ENCODE assay signal across 15 mouse cellular contexts in the genomic region with DNA sequence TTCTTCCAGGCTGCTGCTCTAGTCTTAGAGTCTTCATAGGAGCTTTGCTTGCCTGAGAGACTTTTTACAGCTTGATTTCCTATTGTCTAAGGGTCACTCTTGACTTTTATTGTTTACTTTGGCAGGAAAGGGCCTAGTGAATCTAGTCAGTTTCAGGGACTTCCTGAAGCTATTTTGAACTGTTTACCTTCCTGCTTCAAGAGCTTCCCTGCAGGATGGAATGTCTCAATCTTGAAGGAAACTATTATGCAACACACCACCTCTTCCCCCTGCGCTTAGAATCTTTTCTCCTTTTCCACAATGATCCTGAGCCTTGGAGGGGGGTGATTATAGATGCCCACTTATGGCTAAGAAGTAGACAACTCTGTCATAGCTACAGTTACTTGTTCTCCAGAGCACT.
"Had no signal": no experiment of that assay in that cellular context is flagged by ENCODE, and none has a peak within 500 bp of the region (broad histone marks: within the 10 kb centered on the region; RNA-seq: fewer than 3 reads in every experiment).

No protein-coding gene starts in this region.

- H3K4me1 ChIP-seq: midbrain, embryonic 13.5 days; midbrain, embryonic 15.5 days; neural tube, embryonic 12.5 days; stomach, embryonic 15.5 days had no signal

- DNase-seq: liver; right cerebral cortex, postnatal 14 days; thymus, adult 2 months; thymus, postnatal 25 days; thymus, postnatal 4 days had no signal

- H3K27me3 ChIP-seq: liver, embryonic 12.5 days; megakaryocyte, embryonic 14.5 days; midbrain, embryonic 13.5 days; midbrain, embryonic 15.5 days; neural tube, embryonic 12.5 days; stomach, embryonic 15.5 days had no signal

- H3K36me3 ChIP-seq: midbrain, embryonic 13.5 days; midbrain, embryonic 15.5 days; neural tube, embryonic 12.5 days had no signal

- ATAC-seq: liver, embryonic 12.5 days; midbrain, embryonic 13.5 days; midbrain, embryonic 15.5 days had no signal

- H3K27ac ChIP-seq: liver, embryonic 12.5 days; liver, embryonic 14.5 days; macrophage; midbrain, embryonic 13.5 days; midbrain, embryonic 15.5 days; neural tube, embryonic 12.5 days; stomach, embryonic 15.5 days; stomach, postnatal 0 days had no signal

- H3K4me2 ChIP-seq: liver, embryonic 12.5 days; midbrain, embryonic 11.5 days; midbrain, embryonic 13.5 days; midbrain, embryonic 15.5 days; neural tube, embryonic 12.5 days; stomach, embryonic 15.5 days had no signal

- H3K4me3 ChIP-seq: liver, embryonic 12.5 days; megakaryocyte, embryonic 14.5 days; midbrain, embryonic 13.5 days; midbrain, embryonic 15.5 days; neural tube, embryonic 12.5 days; stomach, embryonic 15.5 days had no signal

- H3K9ac ChIP-seq: liver, embryonic 12.5 days; liver, embryonic 14.5 days; midbrain, embryonic 13.5 days; midbrain, embryonic 15.5 days; neural tube, embryonic 12.5 days; stomach, embryonic 15.5 days had no signal

- H3K9me3 ChIP-seq: liver, embryonic 12.5 days; midbrain, embryonic 13.5 days; midbrain, embryonic 15.5 days; neural tube, embryonic 12.5 days; stomach, embryonic 15.5 days had no signal
